Mouse (Mus musculus): ENCODE results near the gene Dck.

DNA sequence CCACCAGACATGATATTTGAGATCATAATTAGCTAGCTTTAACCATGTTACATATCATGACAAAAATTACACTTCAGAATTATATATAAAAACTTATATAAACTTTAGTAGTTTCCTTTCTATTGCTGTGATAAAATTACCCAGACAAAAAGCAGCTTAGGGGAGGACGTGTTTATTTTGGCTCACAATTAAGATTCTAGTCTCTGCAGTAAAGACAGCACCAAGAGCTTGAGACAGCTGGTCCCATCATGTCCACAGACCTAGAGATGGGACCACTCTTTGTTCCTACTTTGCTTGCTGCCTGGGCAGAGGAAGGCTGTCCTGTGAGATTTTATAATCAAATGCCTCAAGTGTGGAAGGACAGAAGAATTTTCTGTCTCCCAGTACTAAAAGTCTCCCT is 20.3 kb downstream of the Dck start:
- TF ChIP-seq CTCF (IDR thresholded peaks at IDR 0.05; ENCODE audit: low read depth): no peak
- no peak for TF ChIP-seq EP300 (IDR thresholded peaks at IDR 0.05; ENCODE audit: low read depth)
